Mouse (Mus musculus) liver, embryonic 13.5 days (tissue): ENCODE data around the gene Plpp6. TPM values are rescaled to one million over a fixed set of nuclear protein-coding genes. Genes with fewer than 3 reads are reported as not detected.
A peak's percentile ranks its signal among the peaks of the same experiment; 100 is the strongest.
"Not testable (repeated sequence)": the region's sequence is repeated elsewhere in the genome, so short reads cannot be mapped to it uniquely, and the experiment has no call there.

Experiments
- ATAC-seq: fragments of 200-750 bp; cut with Nextera tagmentation; 2 replicates; pipeline ENCODE4 v1.8.0; 2017; ENCODE audit warnings: low read depth, mild to moderate bottlenecking, moderate number of reproducible peaks, moderate library complexity
- DNase-seq: peaks from one replicate; pipeline ENCODE4 v3.0.0; 2022
- H3K27ac ChIP-seq: fragments of 300-500 bp; sonication (generic); 2 replicates; pipeline ENCODE4 v1.5.1; 2015; ENCODE audit warnings: moderate library complexity, mild to moderate bottlenecking, inconsistent platforms
- H3K27me3 ChIP-seq: fragments of 300-500 bp; sonication (generic); 2 replicates; pipeline ENCODE4 v1.6.1; 2015; ENCODE audit warnings: mild to moderate bottlenecking, inconsistent platforms
- H3K36me3 ChIP-seq: fragments of 300-500 bp; sonication (generic); 2 replicates; pipeline ENCODE4 v1.6.1; 2015; ENCODE audit warnings: mild to moderate bottlenecking, inconsistent platforms
- H3K4me1 ChIP-seq: fragments of 300-500 bp; sonication (generic); replicated peaks from 2 replicates; pipeline ENCODE4 v1.6.1; 2015; ENCODE audit warnings: inconsistent platforms
- H3K4me2 ChIP-seq: fragments of 300-500 bp; sonication (generic); 2 replicates; pipeline ENCODE4 v1.6.1; 2015; ENCODE audit warnings: inconsistent platforms, mild to moderate bottlenecking, moderate library complexity
- H3K4me3 ChIP-seq: fragments of 300-500 bp; sonication (generic); replicated peaks from 2 replicates; pipeline ENCODE4 v1.5.1; 2015; ENCODE audit warnings: mild to moderate bottlenecking, inconsistent platforms
- H3K9ac ChIP-seq: fragments of 300-500 bp; sonication (generic); 2 replicates; pipeline ENCODE4 v1.6.1; 2015; ENCODE audit warnings: mild to moderate bottlenecking, inconsistent platforms
- H3K9me3 ChIP-seq: fragments of 300-500 bp; sonication (generic); replicated peaks from 2 replicates; pipeline ENCODE4 v1.6.1; 2016; ENCODE audit warnings: inconsistent platforms
- WGBS: fragments of 180-500 bp; shearing (Covaris S2); methylation state at CpG from one replicate; pipeline ENCODE4 v1.1.7; 2015; ENCODE audit not compliant: insufficient replicate concordance; 5-methylcytosine and 5-hydroxymethylcytosine counted together
- polyA plus RNA-seq: library from polyadenylated mRNA; unstranded; fragments of >200 nt; fragmentation: Nextera tagmentation; extraction: Ambion mirVana; gene quantifications from 2 replicates; pipeline ENCODE4 v1.2.1, GENCODE M21; 2015

Gene Plpp6
- polyA plus RNA-seq, 1 experiment from 2014 or later = 1.4 TPM

DNA sequence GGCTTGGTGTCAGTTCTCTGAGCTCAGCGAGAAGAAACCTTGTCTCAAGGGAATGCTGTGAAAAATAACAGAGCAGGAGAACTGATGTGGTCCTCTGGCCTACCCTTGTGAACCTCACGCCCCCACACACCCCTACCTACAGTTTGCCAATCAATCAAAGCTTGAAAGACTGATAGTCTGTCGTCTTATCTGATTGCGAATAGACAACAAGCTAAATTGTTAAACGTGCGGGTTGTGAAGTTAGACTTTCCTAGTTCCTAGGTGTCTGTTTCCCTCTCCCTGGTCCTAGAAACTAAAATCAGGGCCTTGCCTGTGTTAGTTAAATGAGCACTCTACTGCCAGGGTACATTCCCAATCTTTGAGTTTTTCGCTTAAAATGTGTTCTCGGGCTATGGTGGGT lies 25.8 kb downstream of the Plpp6 start:
- peak overlapping the region; percentile 82 for H3K4me2 ChIP-seq
- peaks cover 22% of the 10 kb centered on the region for H3K4me1 ChIP-seq
- H3K36me3 ChIP-seq = peaks cover 14% of the 10 kb centered on the region
- H3K9ac ChIP-seq = peak overlapping the region; percentile 96
- 52% methylated on average over 8 of the region's 8 CpGs for WGBS
- peak overlapping the region; percentile 89 for H3K4me3 ChIP-seq
- peaks cover 11% of the 10 kb centered on the region; the same call in 1 of the 2 replicates for H3K27me3 ChIP-seq
- peak overlapping the region; percentile 90; the same call in 1 of the 2 replicates for H3K27ac ChIP-seq
- H3K9me3 ChIP-seq = no peaks in the 10 kb centered on the region
- ATAC-seq = no peak
- DNase-seq = no peak

GRCm38 (mm10) chr19:28990194-28990589 lies 26.4 kb downstream of the Plpp6 start, which contains the start of gene Cdc37l1:
Gene Cdc37l1, plus strand, starts transcription at chr19:28990352.
- peak within 1 kb of the TSS; percentile 90 for H3K27ac ChIP-seq
- H3K4me3 ChIP-seq = peak within 1 kb of the TSS; percentile 89
- H3K9me3 ChIP-seq = no peaks in the 10 kb centered on the region
- H3K9ac ChIP-seq = peak within 1 kb of the TSS; percentile 96
- peaks cover 11% of the 10 kb centered on the region; the same call in 1 of the 2 replicates for H3K27me3 ChIP-seq
- peaks cover 21% of the 10 kb centered on the region for H3K36me3 ChIP-seq
- ATAC-seq (peak; percentile 99), DNase-seq (peak; percentile 97)
- whole genome bisulfite sequencing = under 1% methylated on average over 37 of the region's 37 CpGs
- peaks cover 22% of the 10 kb centered on the region for H3K4me1 ChIP-seq
- H3K4me2 ChIP-seq = peak within 1 kb of the TSS; percentile 82

DNA sequence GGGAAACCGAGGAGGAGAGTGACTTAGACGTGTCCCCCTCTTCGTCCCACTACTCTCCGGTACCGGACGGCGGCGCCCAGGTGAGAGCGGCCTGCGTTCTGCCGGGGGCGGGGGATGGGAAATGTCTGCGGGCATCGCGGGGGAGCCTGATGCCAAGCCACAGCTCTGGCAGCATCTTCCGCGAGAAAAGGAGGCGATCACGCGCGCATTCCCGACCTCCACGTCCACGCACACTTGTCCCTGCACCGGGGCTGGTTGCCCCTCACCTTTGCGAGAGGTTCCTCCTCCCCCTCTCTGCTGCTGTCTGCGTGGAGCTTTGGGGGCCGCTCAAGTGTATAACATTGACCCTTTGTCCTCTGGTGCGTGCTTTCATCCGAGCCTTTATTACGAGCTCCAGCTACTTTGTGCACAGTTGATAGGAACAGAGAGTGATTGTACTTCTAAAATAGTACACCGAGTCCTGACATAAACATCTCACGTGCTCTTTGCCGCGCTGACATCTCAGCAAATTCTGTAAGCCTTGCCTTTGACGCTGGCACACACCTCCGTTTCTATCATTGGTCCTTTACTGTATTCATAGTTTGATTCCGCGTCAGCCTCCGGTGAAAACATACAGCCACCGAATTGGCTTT lies 27.0 kb downstream of the Plpp6 start:
- DNase-seq (no peak), ATAC-seq (peak; percentile 44)
- Histone ChIP-seq H3K9ac (peak overlapping the region; percentile 96), H3K4me1 (peaks cover 27% of the 10 kb centered on the region), H3K27ac (peak overlapping the region; percentile 90), H3K27me3 (peaks cover 10% of the 10 kb centered on the region; the same call in 1 of the 2 replicates), H3K4me3 (peak overlapping the region; percentile 89), H3K4me2 (peak overlapping the region; percentile 82), H3K9me3 (no peaks in the 10 kb centered on the region), H3K36me3 (peaks cover 26% of the 10 kb centered on the region)
- WGBS = under 1% methylated on average over 41 of the region's 41 CpGs

DNA sequence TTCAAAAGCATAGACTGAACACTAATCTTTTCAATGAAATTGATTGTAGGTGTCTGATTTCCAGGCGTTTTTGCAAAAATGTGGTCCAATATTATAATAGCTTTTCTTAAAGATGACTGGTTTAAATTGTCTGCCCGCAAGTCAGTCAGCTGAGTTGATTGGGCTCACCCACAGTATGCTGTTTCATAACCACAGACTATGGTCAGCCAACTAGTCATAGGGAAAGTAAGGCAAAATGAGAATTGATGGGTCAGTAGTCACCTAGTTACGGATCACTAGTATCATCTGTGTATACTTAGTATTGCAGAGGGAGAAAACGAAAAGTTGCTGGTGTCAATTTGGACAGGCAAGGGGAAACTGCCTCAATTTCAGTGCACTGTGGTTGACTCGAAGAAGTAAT lies 27.6 kb downstream of the Plpp6 start:
- DNase-seq = no peak
- peak overlapping the region; percentile 89 for H3K4me3 ChIP-seq
- peaks cover 27% of the 10 kb centered on the region for H3K4me1 ChIP-seq
- no peaks in the 10 kb centered on the region for H3K9me3 ChIP-seq
- H3K27ac ChIP-seq = peak overlapping the region; percentile 90
- H3K9ac ChIP-seq = peak overlapping the region; percentile 96
- peaks cover 31% of the 10 kb centered on the region for H3K36me3 ChIP-seq
- peaks cover 7% of the 10 kb centered on the region; the same call in 1 of the 2 replicates for H3K27me3 ChIP-seq
- WGBS = 53% methylated on average over 5 of the region's 5 CpGs
- H3K4me2 ChIP-seq = peak overlapping the region; percentile 82
- ATAC-seq = no peak

DNA sequence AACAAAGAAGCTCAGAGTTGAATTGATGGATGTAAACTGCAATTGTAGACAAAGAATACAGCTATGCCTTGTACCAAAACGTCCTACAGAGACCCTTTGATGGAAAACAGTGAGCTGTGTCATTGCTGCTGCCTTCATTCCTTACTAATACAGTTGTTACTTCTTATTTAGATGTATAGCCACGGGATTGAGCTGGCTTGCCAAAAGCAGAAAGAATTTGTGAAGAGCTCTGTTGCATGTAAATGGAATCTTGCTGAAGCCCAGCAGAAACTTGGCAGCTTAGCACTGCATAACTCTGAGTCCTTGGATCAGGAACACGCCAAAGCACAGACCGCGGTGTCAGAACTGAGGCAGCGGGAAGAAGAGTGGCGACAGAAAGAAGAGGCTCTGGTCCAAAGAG lies 31.1 kb downstream of the Plpp6 start:
- no peaks in the 10 kb centered on the region for H3K27me3 ChIP-seq
- no peak overlapping the region for H3K9ac ChIP-seq
- no peak overlapping the region for H3K27ac ChIP-seq
- H3K9me3 ChIP-seq = no peaks in the 10 kb centered on the region
- peaks cover 45% of the 10 kb centered on the region for H3K36me3 ChIP-seq
- H3K4me2 ChIP-seq = no peak overlapping the region
- DNase-seq = no peak
- ATAC-seq = no peak
- no peak overlapping the region for H3K4me3 ChIP-seq
- H3K4me1 ChIP-seq = peaks cover 20% of the 10 kb centered on the region
- WGBS = 87% methylated on average over 7 of the region's 7 CpGs

DNA sequence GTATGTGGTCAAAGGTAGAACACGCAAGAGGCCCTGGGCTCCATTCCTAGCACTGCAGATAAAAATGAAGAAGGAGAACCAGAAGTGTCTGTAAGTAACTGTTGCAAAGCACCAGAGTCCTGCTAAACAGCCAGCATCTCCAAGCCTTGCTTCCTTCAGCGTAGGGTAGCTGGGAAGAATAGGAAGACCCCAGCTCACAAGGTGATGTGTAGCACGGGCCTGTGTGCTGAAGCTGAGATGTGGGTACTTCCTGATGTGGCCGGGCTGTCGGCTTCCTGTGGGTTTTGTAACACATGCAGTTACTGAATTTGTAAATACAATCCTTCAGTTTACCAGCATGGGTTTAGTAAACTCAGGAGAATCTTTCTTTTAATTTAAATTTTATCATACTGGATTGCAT lies 31.6 kb downstream of the Plpp6 start:
- DNase-seq = no peak
- H3K4me2 ChIP-seq = no peak overlapping the region
- no peaks in the 10 kb centered on the region for H3K27me3 ChIP-seq
- no peak overlapping the region for H3K9ac ChIP-seq
- H3K4me1 ChIP-seq = peaks cover 20% of the 10 kb centered on the region
- no peak for ATAC-seq
- peaks cover 50% of the 10 kb centered on the region for H3K36me3 ChIP-seq
- 52% methylated on average over 5 of the region's 5 CpGs for WGBS
- H3K27ac ChIP-seq = no peak overlapping the region
- H3K9me3 ChIP-seq = no peaks in the 10 kb centered on the region
- no peak overlapping the region for H3K4me3 ChIP-seq

GRCm38 (mm10) chr19:28997976-28998630 lies 34.4 kb downstream of the Plpp6 start:
- no peak for ATAC-seq
- DNase-seq = no peak
- 85% methylated on average over 4 of the region's 4 CpGs for WGBS

GRCm38 (mm10) chr19:29000321-29000720 lies 36.6 kb downstream of the Plpp6 start:
- H3K4me2 ChIP-seq, H3K4me3 ChIP-seq: not testable (repeated sequence)

More at GRCm38 (mm10) chr19:28997976-28998630, 34.4 kb downstream of the Plpp6 start:
- Histone ChIP-seq H3K27me3 (no peaks in the 10 kb centered on the region), H3K27ac (no peak overlapping the region), H3K9ac (no peak overlapping the region), H3K4me2 (no peak overlapping the region), H3K4me3 (no peak overlapping the region), H3K9me3 (no peaks in the 10 kb centered on the region), H3K36me3 (peaks cover 62% of the 10 kb centered on the region), H3K4me1 (peaks cover 5% of the 10 kb centered on the region; the same call in 1 of the 2 replicates)

GRCm38 (mm10) chr19:29008069-29008706 lies 44.4 kb downstream of the Plpp6 start:
- WGBS = 78% methylated on average over 3 of the region's 3 CpGs
- Histone ChIP-seq H3K27me3 (no peaks in the 10 kb centered on the region), H3K9me3 (no peaks in the 10 kb centered on the region), H3K4me2 (no peak overlapping the region), H3K9ac (no peak overlapping the region), H3K36me3 (peaks cover 55% of the 10 kb centered on the region), H3K27ac (no peak overlapping the region), H3K4me1 (no peaks in the 10 kb centered on the region), H3K4me3 (no peak overlapping the region)
- DNase-seq = no peak
- no peak for ATAC-seq

More at GRCm38 (mm10) chr19:29000321-29000720, 36.6 kb downstream of the Plpp6 start:
- H3K9ac ChIP-seq, H3K27ac ChIP-seq, H3K4me1 ChIP-seq, DNase-seq, ATAC-seq, H3K9me3 ChIP-seq, H3K27me3 ChIP-seq: not testable (repeated sequence)
- H3K36me3 ChIP-seq = peaks cover 52% of the 10 kb centered on the region
- WGBS = 88% methylated on average over 16 of the region's 16 CpGs

GRCm38 (mm10) chr19:29009046-29009445 lies 45.3 kb downstream of the Plpp6 start:
- 89% methylated on average over 11 of the region's 11 CpGs for WGBS
- no peaks in the 10 kb centered on the region for H3K27me3 ChIP-seq
- ATAC-seq (no peak), DNase-seq (no peak)
- no peak overlapping the region for H3K27ac ChIP-seq
- H3K9me3 ChIP-seq = no peaks in the 10 kb centered on the region
- no peaks in the 10 kb centered on the region for H3K4me1 ChIP-seq
- no peak overlapping the region for H3K9ac ChIP-seq
- H3K4me2 ChIP-seq = no peak overlapping the region
- H3K4me3 ChIP-seq = no peak overlapping the region
- H3K36me3 ChIP-seq = peaks cover 62% of the 10 kb centered on the region

DNA sequence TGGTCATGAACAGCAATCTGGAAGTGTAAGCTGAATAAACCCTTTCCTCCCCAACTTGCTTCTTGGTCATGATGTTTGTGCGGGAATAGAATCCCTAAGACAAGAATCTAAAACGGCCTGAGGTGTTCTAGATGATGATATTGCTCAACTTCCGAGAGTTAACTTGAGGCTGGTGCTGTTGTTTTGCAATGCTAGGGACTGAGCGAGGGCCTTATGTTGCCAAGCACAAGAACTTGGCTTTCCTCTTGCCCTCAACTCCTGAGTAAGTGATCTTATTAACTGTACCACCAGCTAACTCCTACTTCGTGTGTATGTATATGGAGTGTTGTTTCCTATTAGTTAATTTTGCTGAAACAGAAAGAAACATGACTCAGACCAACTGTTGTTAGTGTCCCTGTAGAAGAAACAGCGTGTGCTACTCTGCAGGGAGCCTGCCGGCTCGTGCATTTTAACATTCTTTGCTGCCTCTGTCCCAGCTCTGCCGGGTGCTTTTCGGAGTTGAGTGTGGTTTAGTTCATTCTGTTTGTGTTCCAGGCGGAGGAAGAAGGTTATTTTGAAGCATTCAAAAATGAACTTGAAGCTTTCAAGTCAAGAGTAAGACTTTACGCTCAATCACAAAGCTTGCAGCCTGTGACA lies 47.7 kb downstream of the Plpp6 start:
- H3K9me3 ChIP-seq = no peaks in the 10 kb centered on the region
- no peak overlapping the region for H3K4me3 ChIP-seq
- no peak overlapping the region for H3K4me2 ChIP-seq
- no peaks in the 10 kb centered on the region for H3K27me3 ChIP-seq
- WGBS = 82% methylated on average over 12 of the region's 12 CpGs
- no peak overlapping the region for H3K9ac ChIP-seq
- no peak overlapping the region for H3K27ac ChIP-seq
- H3K36me3 ChIP-seq = peaks cover 72% of the 10 kb centered on the region
- ATAC-seq (no peak), DNase-seq (no peak)
- no peaks in the 10 kb centered on the region for H3K4me1 ChIP-seq
